Mouse (Mus musculus): ENCODE measurements at regions not wholly inside any gene's neighbourhood (a gene's known extent, or its start where the extent isn't known, plus 50 kb on each side); places are given as distances from the start of the nearest gene placed in this dataset.

GRCm38 (mm10) chr13:25774586-25775182, 504.4 kb upstream of the Nrsn1 start:
- TF ChIP-seq CTCF (IDR thresholded peaks at IDR 0.05; ENCODE audit: borderline replicate concordance, extremely low read depth, insufficient read depth, insufficient read length) = no peak
- TF ChIP-seq POLR2A (IDR thresholded peaks at IDR 0.05; ENCODE audit: borderline replicate concordance, extremely low read depth, insufficient read depth, insufficient read length, poor library complexity, severe bottlenecking) = no peak

Measured in brain, embryonic 14.5 days (tissue).